Mouse (Mus musculus) left cerebral cortex, postnatal 36 days (tissue): ENCODE results near the gene Gm13539. TPM values are rescaled to one million over a fixed set of nuclear protein-coding genes. Genes with fewer than 3 reads are reported as not detected.
"Not testable (repeated sequence)": the region's sequence is repeated elsewhere in the genome, so short reads cannot be mapped to it uniquely, and the experiment has no call there.

Experiments
- DNase-seq, 2 experiments: peaks; one replicate each; pipeline ENCODE4 v3.0.0; 2021 to 2022; ENCODE audit warnings: low spot score in 2 of 2, mixed read lengths in 1 of 2
- intact Hi-C: fragments of 180-260 bp; cut with DNase I; formaldehyde crosslinking; loops from one replicate; pipeline ENCODE4 v1.15.1; 2025
- total RNA-seq, 2 experiments: library from RNA; stranded (reverse); gene quantifications; 2 replicates each; pipeline ENCODE4 v1.2.3; 2021

The Gm13539 gene
- not detected for total RNA-seq

DNA sequence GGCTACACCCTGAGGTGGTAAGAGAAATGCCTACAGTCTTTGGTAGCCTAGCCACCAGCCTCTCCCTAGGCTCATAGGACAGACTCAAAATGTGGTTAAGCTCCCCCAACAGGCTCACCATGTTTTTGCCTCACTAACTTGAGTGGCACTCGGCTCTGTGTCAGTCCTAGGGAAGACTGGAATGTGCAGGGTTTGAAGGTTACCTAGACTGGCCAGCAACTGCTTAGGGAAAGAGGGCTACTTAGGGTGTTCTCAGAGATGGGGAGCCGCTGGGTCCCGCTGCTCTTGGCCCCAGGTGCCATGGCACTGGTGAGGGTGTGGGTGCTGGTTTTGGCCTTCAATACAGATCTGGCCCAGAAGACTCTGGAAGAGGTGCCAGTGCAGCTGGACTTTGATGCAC lies at the start of gene Gm13539:
Gene Gm13539, plus strand, starts transcription at position 301 of the 400 bp plus-strand sequence.
- no peak for DNase-seq
- intact Hi-C loops, result no loop called here

DNA sequence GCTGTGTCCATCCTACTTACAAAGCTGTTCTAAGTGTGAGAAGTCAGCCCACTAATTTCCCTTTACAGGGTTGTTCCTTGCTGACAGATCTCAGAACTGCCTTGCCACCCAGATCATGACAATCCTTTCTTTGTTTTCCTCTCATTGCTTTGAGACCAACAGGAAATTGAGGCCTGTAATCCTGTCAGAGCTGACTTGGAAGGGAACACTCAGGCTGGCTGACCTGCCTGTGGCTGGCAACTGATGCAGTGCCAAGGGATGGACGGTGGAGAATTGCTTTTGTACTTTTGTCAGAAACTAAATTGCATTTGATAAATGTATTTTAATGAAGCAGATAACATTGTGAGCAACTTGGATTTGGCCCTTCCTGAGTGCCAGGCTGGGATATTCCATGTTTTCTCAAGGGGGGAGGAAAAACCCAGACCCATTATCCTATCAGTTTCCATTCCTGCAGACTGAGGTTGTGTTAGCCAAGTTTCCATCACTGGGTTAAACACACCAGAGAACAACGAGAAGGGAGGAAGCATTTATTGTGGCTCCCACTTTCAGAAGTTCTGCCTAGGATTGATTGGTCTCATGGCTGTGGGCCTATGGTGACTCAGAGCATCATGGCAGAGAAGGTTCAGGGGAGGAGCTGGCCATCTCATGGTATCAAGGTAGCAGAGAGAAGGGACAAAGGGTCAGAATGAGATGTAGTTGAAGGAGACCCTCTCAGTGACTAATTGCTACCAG lies 48.7 kb upstream of the Gm13539 start:
- intact Hi-C loops, result no loop called here
- DNase-seq, result no peak

DNA sequence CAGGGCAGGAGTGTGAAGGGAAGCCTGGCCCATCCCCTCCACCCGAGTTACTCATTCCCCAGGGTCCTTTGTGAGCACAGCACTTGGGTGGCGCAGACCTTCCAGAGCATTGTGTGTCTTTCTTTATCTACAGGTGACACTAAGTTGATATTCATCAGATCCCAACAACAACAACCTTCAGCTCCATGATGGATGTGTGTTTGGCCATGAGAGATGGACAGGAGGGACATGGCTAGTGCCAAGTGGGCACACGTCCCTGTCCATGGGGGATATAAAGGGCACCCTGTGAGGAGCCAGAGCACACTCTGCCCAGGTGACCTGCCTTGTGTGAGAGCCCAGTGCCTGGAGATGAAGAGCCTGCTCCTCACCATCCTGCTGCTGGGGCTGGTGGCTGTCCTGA lies 45.3 kb upstream of the Gm13539 start, which contains the start of gene Obp2b:
Gene Obp2b, plus strand, starts transcription at position 301 of the 400 bp plus-strand sequence.
- DNase-seq, intact Hi-C loops: not testable (repeated sequence)

DNA sequence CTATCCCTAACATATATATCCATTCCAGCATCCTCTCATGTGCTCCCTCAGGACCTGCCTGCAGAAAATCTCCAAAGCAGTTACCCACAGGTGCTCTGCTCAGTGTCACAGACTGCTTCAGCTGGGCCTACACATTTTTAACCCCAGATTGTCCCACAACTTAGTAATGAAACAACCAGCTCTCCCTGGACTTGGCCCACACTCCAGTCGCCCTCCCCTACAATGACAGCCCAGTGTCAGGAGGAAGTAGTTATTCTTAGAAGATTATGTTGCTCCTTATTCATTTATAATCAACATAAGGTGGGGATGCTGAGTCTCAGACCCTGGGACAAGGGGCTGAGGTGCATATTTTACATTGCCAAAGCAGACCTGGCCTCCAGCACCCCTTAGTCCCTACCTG lies 40.4 kb upstream of the Gm13539 start:
- intact Hi-C loops, result no loop called here
- DNase-seq, result no peak

DNA sequence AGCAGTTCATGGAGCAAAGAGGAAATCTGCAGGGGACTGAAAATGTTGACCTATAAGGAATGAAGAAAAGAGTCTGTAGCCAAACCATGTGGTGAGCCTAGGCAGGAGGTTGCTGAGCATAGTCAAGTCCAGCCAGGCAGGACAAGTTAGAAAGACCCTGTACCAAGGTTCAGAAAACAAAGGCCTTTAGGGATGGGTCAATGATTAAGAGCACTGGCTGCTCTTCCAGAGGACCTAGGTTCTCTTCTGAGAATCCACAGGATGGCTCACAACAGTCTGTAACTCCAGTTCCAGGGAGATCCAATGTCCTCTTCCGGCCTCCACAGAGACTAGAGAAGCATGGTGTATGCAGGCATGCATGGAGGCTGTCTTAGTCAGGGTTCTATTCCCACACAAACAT lies 27.9 kb upstream of the Gm13539 start:
- no peak for DNase-seq
- intact Hi-C loops, result no loop called here

DNA sequence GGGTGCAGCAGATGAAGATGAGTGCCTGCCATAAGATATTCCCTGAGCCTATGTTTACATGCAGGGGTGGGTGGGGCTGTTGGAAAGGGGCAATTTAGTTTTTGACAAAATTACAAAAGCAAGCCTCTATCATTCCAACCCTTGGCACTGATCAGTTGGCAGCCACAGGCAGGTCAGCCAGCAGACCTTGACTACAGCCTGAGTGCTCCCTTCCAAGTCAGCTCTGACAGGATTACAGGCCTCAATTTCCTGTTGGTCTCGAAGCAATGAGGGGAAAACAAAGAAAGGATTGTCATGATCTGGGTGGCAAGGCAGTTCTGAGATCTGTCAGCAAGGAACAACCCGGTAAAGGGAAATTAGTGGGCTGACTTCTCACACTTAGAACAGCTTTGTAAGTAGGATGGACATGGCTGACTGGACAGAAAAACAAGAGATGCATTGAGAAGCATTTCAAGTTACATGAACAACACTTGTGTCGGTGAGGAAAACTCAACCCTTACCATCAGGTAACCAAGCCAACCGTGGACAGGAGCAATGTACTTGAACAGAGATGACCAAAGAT lies 23.9 kb upstream of the Gm13539 start:
- intact Hi-C loops, result no loop called here

DNA sequence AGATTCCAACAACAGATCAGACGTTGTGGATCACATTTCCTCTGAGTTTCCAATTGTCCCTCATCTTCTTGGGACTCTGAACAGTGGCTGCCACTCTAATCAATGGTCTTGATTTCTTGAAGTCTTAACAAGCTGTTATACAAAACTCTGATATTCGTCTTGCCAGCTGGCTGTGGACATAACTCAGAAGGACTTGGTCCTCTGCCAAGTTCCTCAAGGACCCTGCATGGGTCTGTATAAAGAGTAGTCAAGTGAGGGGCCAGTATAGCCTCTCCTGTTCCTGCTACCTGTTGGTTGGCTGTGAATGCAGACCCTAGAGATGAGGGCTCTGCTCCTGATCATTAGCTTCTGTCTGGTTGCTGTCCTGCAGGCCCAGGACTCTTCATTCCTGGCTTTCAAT lies 16.8 kb upstream of the Gm13539 start, which contains the start of gene Lcn3:
Gene Lcn3, plus strand, starts transcription at position 301 of the 400 bp plus-strand sequence.
- DNase-seq, result no peak
- intact Hi-C loops, result no loop called here

More for the DNA sequence above, 23.9 kb upstream of the Gm13539 start:
- no peak for DNase-seq

DNA sequence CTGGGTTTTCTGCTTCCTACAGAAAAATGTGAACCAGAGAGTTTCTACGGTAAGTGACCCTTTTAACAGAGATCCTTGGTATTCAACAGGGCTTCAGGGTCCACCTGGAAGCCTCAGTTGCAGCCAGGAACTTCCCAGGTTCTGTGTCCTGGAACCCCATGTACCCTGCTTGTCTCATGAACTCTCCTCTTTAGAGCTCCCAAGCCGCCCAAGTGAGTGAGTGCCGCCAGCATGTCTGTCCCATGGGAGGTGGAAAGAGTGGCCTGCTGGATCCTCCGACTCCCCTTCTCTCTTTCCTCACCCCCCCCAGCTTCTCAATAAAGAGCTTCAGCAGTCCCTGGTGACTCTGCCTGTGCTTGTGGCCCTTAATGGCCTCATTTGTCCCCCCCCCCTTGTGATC lies 14.3 kb upstream of the Gm13539 start:
- intact Hi-C loops, result no loop called here
- no peak for DNase-seq

DNA sequence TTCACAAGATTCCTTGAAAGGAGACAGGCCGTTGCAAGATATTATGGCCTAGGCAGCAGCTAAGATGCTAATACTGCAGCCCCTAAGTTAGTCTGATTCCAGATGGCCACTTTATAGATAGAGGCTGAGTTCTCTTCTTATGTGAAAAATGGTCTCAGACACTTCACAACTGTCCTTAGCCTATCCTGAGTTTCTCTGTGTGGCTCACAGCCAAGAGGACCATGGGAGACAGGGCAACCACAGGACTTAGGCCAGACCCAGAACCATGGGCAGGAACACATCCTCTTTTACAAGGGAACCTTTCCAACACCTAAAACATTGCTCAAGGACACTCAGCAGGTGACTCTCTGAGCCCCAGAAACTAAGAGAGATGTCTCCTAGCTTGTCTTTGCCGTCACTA lies 8.6 kb upstream of the Gm13539 start:
- intact Hi-C loops, result no loop called here
- DNase-seq, result no peak

DNA sequence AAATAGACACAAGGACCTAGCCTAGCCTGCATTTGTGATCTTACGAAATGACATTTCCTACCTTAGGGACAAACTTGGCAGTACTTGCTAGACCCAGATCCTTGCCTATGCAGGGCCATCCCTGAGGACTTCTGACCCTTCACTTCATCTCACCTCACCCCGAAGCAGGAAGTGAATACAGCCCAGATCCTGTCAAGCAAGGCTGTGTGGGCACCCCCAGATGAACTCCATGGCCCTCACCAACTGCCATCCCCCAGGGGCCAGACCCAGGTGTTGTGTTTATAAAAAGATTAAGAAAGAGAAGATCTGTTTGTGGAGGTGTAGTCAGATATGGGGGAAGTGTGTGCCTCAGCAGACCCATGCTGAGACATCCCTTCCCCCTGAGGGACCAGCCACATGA lies 7.4 kb upstream of the Gm13539 start:
- no peak for DNase-seq
- intact Hi-C loops, result no loop called here

DNA sequence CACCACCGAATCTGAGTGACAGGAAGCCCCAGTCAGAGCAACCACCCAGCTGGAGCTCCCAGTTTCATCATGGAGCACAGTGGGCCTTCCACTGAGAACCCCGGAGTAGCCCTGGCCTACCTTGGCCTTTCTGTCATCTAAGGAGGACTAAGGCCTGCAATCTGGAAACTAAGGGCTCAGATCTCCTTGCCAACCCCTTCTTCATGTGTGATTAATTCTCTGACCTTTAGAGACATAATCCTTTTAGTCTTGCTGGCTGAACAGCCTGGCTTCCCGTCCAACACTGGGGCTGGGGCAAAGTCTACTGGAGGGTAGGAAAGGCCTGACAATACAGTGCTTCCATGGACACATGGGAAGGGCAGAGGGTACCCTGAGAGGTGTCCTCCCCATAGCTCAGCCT lies 6.1 kb upstream of the Gm13539 start:
- intact Hi-C loops, result no loop called here
- no peak for DNase-seq

DNA sequence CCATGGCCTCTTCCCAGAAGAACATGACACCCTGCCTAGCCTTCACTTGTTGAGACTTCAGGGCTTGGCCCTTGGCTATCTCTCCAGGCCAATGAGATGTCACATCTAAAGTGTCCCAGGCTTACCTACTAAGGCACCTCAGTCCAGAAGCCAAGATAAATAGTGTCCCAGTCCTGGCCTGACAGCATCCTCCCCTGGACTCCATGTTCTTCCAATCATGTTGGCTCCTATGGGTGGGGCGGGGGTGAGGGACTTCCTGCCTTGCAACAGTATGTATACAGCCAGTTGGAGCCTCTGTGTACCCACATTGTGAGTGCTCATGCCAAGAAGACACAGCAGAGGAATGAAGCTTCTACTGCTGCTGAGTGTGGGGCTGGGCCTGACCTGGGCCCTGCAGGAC lies 5.3 kb upstream of the Gm13539 start, which contains the start of gene Lcn11:
Gene Lcn11, plus strand, starts transcription at position 301 of the 400 bp plus-strand sequence.
- intact Hi-C loops, result no loop called here
- DNase-seq, result no peak

DNA sequence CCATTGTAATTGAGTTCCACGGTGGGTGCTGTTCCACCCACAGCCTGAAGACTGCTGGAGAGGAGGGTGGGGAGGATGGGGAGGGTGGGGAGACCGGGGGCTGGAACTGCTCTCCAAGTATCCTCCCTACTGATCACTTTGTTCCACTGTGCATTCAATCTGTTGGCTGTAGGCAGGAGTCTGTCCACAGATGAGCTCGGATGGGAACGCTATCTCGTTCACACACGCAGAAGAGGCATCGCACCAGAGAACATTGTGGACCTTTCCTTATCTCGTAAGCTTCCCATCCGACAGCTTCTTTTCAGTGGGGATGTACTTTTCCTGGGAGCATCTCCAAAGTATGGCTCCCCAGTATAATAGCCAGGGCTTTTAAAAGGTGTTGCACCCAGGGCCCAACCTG lies 3.0 kb upstream of the Gm13539 start:
- intact Hi-C loops, result no loop called here
- DNase-seq, result no peak

DNA sequence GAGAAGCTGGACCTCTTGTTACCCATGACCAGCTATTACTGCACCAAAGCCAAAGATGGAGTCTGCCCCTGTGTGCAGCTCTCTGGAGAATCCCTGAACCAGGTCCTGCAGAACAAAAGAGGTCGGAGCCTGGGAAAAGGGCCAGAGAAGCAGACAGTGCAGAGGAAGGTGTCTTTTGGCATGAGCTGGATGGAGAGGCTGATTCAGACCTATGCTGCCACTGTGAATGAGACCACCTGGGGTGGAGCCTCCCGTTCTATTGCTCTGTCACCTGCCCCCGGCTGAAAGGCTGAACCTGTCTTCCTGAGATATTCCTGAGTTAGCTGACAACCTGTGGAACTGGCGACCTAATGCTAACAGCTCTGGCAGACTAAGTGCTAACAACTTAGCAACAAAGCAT lies 1.1 kb upstream of the Gm13539 start:
- intact Hi-C loops, result no loop called here
- no peak for DNase-seq

DNA sequence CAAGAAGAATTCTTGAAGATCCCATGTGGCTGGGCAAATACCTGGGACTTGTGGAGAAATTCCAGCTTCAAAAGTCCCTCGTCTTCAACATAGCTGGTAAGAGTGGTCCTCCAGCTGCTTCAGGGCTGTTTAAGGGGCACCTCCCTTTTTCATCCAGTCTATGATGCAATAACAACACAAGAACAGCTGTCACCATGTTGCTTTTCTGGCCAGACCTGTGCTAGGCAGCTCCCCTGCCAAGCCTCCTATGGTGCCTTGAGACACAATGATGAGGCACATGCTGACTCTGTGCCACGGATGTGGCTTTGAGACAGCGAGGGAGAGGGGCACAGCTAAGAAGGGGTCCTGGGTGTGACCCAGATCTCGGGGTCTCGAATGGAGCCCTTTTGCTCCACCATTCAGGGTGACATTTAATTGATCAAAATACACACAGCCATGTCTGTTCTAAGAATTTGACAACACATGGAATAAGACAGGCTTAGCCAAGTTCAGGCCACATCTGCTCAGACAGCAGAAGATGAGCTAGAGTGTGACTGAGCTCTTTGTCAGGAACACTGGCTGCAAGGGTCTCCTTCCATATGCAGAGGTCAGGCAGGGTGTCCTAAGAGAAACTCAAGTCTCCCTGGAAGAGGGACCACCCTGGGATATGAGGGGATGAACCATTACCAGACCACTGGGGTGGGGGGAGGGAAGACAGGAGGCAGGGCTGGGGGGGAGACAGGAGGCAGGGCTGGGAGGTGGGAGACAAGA lies 3.7 kb downstream of the Gm13539 start:
- intact Hi-C loops, result no loop called here
- no peak for DNase-seq

DNA sequence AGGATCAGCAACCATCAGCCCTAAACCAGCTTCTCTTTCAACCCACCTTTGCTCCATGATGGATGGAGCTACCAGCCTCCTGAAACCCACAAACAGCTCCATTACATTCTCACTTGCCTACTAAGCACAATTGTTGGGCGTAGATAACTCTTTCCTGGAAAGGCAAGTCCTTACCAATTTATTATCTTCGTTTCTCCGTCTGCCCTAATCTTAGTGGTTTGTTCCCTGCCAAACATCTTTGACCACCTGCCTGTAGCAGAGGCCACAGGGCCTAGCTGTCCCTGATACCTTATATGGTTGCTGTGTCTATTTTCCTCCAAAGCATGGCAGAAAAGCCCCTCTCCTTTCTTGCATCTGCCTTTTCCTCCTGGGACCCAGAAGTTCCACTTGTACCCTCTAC lies 7.0 kb downstream of the Gm13539 start:
- intact Hi-C loops, result no loop called here
- DNase-seq, result no peak

DNA sequence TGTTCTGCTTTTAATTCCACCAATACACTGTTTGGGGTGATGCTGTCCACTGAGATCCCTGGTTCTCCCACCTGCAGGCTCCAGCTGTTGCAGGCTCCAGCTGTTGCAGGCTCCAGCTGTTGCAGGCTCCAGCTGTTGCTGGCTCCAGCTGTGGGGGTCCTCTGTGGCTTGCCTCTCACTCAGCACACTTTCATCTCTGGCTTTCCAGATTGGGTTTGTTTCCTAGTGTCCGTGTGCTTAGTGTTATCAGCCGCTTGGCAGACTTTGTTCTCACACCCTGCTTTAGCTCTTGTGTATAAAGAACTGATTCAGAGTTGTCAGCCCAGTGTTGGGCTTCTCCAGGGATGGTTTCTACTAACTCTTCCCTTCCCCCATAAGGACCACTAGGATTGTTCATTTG lies 15.6 kb downstream of the Gm13539 start:
- intact Hi-C loops, result no loop called here
- DNase-seq, result no peak

DNA sequence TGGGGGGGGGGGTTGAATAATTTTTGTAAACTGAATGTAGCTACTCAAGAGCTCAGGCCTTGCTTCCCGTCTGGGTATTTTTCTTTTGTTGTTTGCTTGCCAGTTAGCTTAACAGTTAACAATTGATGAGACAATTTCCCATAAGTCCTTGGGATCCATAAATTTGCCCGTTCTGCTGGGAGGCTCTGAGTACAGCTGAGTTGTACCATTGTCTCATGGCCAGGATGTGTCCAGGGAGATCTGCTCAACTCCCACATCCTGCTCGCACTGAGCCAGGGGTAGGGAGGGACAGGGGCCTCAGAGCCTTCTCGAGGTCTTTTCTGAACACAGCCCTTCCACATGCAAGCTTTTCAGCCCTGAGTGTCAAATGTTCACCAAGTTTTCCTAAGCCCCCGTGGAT lies 16.0 kb downstream of the Gm13539 start:
- no peak for DNase-seq
- intact Hi-C loops, result no loop called here

DNA sequence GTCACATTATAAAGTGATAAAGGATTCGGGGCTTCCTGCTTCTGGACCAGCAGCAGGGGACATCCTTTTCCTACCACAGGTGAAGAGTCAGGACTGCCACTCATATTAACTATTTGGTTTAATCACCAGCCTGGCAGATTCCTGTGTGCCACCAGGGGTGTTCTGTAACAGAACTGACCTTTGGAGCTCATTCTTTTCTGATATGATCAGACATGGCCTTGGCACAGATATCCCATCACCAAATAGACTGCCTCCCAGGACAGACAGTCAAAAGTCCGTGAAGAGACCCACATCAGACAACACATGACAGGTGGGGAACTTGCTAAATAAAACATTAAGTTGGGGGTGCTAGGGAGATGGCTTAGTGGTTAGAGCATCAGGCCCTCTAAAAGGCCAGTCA lies 29.7 kb downstream of the Gm13539 start:
- no peak for DNase-seq
- intact Hi-C loops, result no loop called here

DNA sequence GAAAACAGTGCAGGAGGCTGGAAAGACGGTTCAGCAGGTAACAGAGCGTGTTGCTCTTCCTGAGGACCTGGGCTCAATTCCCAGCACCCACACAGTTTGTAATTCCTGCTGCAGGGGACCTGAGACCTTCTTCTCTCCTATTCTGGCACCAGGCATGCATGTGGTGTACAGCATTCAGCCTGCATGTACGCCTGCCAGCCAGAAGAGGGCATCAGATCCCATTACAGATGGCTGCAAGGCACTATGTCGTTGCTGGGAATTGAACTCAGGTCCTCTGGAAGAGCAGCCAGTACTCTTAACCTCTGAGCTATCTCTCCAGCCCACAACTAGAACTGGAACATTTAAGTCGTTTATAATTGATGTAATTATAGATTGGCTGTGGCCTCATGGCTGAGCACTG lies 31.3 kb downstream of the Gm13539 start:
- intact Hi-C loops, result no loop called here
- no peak for DNase-seq

DNA sequence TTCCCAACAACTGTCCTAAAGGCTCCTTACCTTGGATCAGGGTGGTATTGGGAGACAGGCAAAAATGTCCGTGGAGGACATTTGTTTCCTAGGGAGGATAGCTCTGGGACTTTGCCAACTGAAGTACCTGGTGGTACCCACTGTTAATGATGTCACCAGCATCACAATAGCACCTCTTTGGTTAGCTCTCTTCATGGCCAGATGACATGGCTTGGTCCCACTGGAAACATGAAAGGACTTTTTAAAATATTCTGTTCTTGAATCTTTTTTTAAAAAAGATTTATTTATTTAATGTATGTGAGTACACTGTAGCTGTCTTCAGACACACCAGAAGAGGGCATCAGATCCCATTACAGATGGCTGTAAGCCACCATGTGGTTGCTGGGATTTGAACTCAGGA lies 33.7 kb downstream of the Gm13539 start, which contains the start of gene Glt6d1:
Gene Glt6d1, minus strand, starts transcription at position 101 of the 400 bp plus-strand sequence.
- DNase-seq, intact Hi-C loops: not testable (repeated sequence)
